Mouse (Mus musculus) thymus, postnatal 14 days (tissue): ENCODE data around the gene Krt4.

Source experiments
- DNase-seq: peaks from one replicate; pipeline ENCODE4 v3.0.0; 2021

Krt4 gene

DNA sequence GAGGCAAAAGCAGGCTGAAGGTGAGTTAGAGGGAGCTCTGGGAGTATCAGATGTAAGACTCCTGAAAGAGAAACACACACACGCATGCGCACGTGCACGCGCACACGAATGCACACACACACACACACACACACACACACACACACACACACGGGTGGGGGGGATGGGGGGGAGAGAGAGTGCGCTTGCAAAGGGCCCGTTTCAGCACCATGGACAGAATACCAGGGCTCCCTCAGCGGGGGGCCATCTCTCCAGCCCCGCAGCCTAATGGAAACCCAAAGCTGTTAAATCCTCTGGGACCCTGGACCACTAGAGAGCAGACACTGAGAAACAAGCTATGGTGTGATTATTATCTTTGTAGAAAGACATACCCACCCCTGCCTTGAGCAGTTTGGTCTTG is 44.8 kb downstream of the Krt4 start:
- DNase-seq = no peak

DNA sequence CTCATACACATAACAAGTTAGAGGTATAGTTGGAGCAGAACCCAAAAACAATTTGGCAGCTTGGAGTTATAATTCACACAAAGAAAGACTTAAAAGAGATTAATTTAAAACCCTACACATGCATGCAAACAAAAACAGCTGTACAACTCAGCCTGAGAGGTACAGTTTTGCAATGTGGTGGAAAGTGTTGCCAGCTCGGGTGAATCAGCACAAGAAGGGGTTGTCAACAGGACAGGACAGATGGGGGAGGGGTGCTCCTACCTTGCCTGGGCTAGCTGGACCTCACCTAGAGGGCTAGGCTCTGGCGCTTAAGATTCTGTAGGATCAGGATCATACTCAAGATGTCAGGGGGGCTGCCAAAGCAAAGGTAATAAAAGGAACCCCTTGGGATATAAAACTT is 46.5 kb downstream of the Krt4 start:
- no peak for DNase-seq

DNA sequence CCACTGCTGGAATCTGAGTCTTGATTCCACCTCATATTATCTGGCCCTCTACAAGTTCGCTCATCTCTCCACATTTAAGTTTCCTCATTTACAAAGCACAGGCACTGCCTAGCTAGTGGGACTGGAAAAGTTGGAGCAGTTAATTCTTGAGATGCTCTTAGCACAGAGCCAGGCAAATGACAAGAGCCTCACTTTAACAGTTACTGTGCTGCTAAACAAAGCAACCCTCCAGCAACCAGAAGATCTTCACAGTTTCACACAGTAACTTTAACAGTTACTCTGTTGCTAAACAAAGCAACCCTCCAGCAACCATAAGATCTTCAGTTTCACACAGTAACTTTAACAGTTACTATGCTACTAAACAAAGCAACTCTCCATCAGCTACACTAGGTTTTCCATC is 50.2 kb downstream of the Krt4 start:
- DNase-seq = no peak

DNA sequence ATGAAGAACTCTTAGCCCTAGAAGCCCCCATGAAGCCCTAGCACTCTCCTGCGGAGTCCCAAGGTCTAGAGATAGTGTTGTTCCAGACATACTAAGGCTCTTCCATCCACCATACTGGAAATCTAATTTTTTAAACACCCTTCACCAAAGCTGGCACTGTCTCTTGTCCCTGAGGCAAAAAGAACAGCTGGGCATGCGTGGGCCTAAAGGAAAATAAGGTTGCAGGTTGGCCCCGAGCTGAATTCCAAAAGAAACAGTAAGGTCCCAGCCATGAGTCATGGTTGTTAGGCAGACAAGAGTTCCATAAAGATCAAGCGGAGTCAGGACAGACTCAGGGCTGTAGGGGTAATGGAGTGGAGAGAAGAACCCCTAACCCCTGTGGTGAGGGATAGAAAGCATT is 51.3 kb downstream of the Krt4 start:
- no peak for DNase-seq

DNA sequence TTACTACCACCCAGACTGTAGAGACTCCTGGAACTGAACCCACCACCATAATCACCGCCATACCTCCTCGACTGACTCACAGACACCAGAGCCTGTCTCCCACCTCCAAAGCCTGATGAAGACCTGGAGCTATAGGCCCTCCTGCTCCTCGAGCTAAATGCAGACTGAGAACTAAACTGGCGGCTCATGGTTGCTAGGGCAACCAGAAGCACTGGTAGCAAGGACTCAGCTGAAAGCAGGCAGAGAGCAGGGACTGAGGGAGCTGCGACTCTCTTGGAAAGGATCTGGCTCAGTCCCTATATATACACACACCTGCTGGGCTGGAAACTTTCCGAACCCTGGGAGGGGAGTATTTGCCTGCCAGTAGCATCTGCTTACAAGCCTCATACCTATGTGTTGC is 55.1 kb downstream of the Krt4 start, which contains the start of gene Krt77:
Gene Krt77 (minus strand): TSS at position 275 of the 400 bp plus-strand sequence.
- no peak for DNase-seq
